Mouse (Mus musculus) heart, embryonic 11.5 days (tissue): ENCODE measurements around the gene Krt86. TPM values are rescaled to one million over a fixed set of nuclear protein-coding genes. Genes with fewer than 3 reads are reported as not detected.

Source experiments
- ATAC-seq: fragments of 200-750 bp; cut with Nextera tagmentation; replicated peaks from 2 replicates; pipeline ENCODE4 v1.8.0; 2017; ENCODE audit warnings: moderate library complexity; ENCODE audit not compliant: insufficient number of reproducible peaks, low FRiP score, low TSS enrichment
- H3K27ac ChIP-seq: fragments of 300-500 bp; sonication (generic); 2 replicates; pipeline ENCODE4 v1.5.1; 2014; ENCODE audit warnings: mild to moderate bottlenecking, low read depth, low read length
- H3K27me3 ChIP-seq: fragments of 300-500 bp; sonication (generic); 2 replicates; pipeline ENCODE4 v1.6.1; 2014; ENCODE audit warnings: mild to moderate bottlenecking, low read length, mixed read lengths; ENCODE audit not compliant: control insufficient read depth, insufficient read depth
- H3K36me3 ChIP-seq: fragments of 300-500 bp; sonication (generic); 2 replicates; pipeline ENCODE4 v1.6.1; 2014; ENCODE audit warnings: mild to moderate bottlenecking, low read length, moderate library complexity, mixed read lengths; ENCODE audit not compliant: control insufficient read depth, insufficient read depth
- H3K4me1 ChIP-seq: fragments of 300-500 bp; sonication (generic); 2 replicates; pipeline ENCODE4 v1.6.1; 2014; ENCODE audit warnings: low read length; ENCODE audit not compliant: control insufficient read depth, insufficient read depth
- H3K4me2 ChIP-seq: fragments of 300-500 bp; sonication (generic); 2 replicates; pipeline ENCODE4 v1.6.1; 2014; ENCODE audit warnings: mild to moderate bottlenecking, moderate library complexity
- H3K4me3 ChIP-seq: fragments of 300-500 bp; sonication (generic); 2 replicates; pipeline ENCODE4 v1.5.1; 2014; ENCODE audit warnings: low read depth, low read length
- H3K9ac ChIP-seq: fragments of 300-500 bp; sonication (generic); 2 replicates; pipeline ENCODE4 v1.6.1; 2014; ENCODE audit warnings: mild to moderate bottlenecking, low read depth, low read length, moderate library complexity
- H3K9me3 ChIP-seq: fragments of 300-500 bp; sonication (generic); replicated peaks from 2 replicates; pipeline ENCODE4 v1.6.1; 2016; ENCODE audit warnings: low read length; ENCODE audit not compliant: control insufficient read depth
- WGBS: fragments of 180-500 bp; shearing (Covaris S2); extraction: QIAGEN DNeasy Blood & Tissue Kit; methylation state at CpG from one replicate; pipeline ENCODE4 v1.1.7; 2014; ENCODE audit not compliant: insufficient replicate concordance; 5-methylcytosine and 5-hydroxymethylcytosine counted together
- polyA plus RNA-seq: library from polyadenylated mRNA; unstranded; fragments of >200 nt; fragmentation: Nextera tagmentation; extraction: Ambion mirVana; gene quantifications from 2 replicates; pipeline ENCODE4 v1.2.1, GENCODE M21; 2014

Krt86 gene
- polyA plus RNA-seq, 1 experiment from 2014 or later = not detected

DNA sequence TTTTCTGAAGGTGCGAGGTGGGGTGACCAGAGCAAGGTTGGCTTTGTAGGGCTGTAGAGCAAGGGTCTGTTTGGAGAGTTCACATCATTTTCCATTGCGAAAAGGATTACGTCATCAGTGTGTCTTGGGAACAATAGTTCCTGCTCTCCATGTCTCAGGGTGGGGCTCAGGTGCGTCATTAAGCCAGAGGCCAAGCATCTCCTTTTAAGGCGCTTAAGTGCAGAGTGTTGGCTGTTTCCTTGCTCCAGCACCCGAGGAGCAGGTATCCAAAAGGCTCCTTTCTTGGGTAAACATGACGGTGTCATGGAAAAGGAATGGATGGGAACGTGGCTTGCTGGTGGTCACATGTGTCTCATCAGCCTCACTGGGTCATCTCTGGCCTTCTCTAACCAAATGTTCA, 18.5 kb upstream of the Krt86 start:
- Histone ChIP-seq H3K9ac (no peak overlapping the region), H3K9me3 (0 out of 2 replicates have a peak, but pooled peaks cover 3% of the 10 kb centered on the region), H3K4me1 (no peaks in the 10 kb centered on the region; the same call in 1 of the 2 replicates), H3K4me2 (no peak overlapping the region), H3K27ac (no peak overlapping the region), H3K4me3 (no peak overlapping the region), H3K36me3 (no peaks in the 10 kb centered on the region), H3K27me3 (no peaks in the 10 kb centered on the region)
- WGBS = 81% methylated on average over 8 of the region's 8 CpGs
- no peak for ATAC-seq

DNA sequence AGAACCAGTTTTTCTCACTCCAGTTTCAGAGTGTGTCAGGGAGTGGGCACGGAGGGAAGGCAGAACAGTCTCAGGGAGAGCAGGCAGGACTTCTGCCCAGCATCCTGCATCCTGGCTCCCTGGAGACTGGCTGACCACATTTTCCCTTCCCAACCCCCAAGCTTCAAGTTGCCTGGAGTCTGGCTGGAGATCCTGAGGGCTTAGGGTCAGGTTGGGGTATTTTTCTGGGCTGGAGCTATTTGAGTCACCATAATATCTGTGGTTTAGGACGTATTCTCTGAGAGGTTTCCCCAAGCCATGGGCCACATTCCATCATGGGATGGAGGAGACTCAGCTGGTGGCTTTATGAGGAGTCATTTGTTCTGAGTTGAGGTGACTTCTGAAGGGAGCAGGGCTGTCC, 18.0 kb upstream of the Krt86 start:
- H3K36me3 ChIP-seq = no peaks in the 10 kb centered on the region

DNA sequence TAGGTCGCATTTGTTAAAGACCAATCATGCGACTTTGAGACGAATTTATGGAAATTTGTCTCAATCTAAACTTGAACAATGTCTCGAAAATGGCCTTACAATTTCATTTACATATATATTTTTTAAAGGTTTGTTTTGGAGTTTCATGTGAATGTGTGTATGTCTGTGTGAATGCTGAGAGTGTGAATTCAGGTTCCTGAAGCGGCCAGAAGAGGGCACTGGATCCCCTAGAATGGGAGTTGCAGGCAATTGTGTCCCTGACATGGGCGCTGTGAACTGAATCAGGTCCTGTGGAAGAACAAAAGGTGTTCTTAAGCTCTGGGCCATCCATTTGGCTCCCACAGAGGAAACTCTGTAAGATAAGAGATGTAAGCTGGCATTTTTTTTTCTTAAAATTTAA, 17.4 kb upstream of the Krt86 start:
- 0 out of 2 replicates have a peak, but pooled peaks cover 3% of the 10 kb centered on the region for H3K9me3 ChIP-seq
- no peaks in the 10 kb centered on the region; the same call in 1 of the 2 replicates for H3K4me1 ChIP-seq
- no peaks in the 10 kb centered on the region for H3K36me3 ChIP-seq
- H3K27ac ChIP-seq = no peak overlapping the region
- no peak for ATAC-seq
- 78% methylated on average over 6 of the region's 6 CpGs for WGBS
- H3K27me3 ChIP-seq = no peaks in the 10 kb centered on the region
- H3K9ac ChIP-seq = no peak overlapping the region
- H3K4me2 ChIP-seq = no peak overlapping the region
- no peak overlapping the region for H3K4me3 ChIP-seq

More for the DNA sequence above, 18.0 kb upstream of the Krt86 start:
- Histone ChIP-seq H3K27me3 (no peaks in the 10 kb centered on the region), H3K27ac (no peak overlapping the region), H3K9ac (no peak overlapping the region), H3K9me3 (0 out of 2 replicates have a peak, but pooled peaks cover 3% of the 10 kb centered on the region), H3K4me3 (no peak overlapping the region), H3K4me1 (no peaks in the 10 kb centered on the region; the same call in 1 of the 2 replicates), H3K4me2 (no peak overlapping the region)
- ATAC-seq = no peak
- WGBS = 69% methylated on average over 2 of the region's 2 CpGs

DNA sequence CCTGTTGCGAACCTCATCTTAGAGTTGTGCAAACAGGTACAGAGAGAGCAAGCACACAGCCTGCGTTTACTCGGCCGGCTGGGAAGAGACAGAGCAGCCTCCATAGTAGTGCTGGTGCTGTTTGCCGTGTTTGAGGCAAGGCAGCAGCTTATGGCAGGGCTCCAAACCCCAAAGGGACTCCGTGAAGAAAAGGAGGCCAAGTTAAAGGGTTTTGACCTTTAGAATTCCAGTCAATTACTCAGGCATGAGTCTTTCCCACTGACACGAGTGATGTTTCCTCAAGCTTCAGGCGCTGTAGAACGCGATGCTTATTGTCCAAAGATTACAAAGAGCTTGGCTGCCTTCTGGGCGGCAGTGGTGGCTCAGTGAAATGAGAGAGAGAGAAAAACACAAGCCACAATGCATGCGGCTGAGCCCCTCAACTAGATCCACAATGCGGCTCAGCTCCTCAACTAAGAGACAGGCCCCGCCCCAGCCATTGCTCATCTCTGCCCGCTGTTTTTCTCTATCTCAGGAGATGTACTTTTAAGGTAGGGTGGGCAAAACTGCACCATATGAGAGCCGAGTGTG, 14.8 kb upstream of the Krt86 start:
- 0 out of 2 replicates have a peak, but pooled peaks cover 3% of the 10 kb centered on the region for H3K9me3 ChIP-seq
- 72% methylated on average over 16 of the region's 16 CpGs for WGBS
- ATAC-seq = no peak
- H3K27me3 ChIP-seq = no peaks in the 10 kb centered on the region
- no peaks in the 10 kb centered on the region for H3K36me3 ChIP-seq
- no peak overlapping the region for H3K27ac ChIP-seq
- no peak overlapping the region for H3K9ac ChIP-seq
- no peaks in the 10 kb centered on the region for H3K4me1 ChIP-seq
- no peak overlapping the region for H3K4me2 ChIP-seq
- no peak overlapping the region for H3K4me3 ChIP-seq

DNA sequence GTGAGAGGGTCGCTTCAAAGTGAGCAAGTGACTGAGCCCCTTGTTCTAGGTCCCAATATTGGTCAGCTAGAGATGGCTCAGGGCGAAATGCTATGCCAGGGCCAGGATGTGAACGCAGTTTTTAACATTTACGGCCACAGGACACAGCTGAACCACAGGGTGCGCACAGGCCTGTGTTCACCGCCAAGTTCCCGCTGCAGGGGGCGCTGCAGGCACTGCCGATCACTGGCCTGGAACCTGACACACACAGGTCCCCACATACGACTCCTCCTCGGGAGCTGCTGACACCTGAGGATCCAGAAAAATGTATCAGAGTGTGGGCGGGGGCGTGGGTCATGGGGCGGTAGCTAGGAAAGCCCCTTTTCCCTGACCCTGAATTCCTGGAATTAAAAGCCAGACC, 14.0 kb upstream of the Krt86 start:
- H3K9me3 ChIP-seq = 0 out of 2 replicates have a peak, but pooled peaks cover 3% of the 10 kb centered on the region
- no peak overlapping the region for H3K27ac ChIP-seq
- H3K36me3 ChIP-seq = no peaks in the 10 kb centered on the region
- 72% methylated on average over 14 of the region's 14 CpGs for WGBS
- no peak overlapping the region for H3K9ac ChIP-seq
- no peaks in the 10 kb centered on the region for H3K4me1 ChIP-seq
- H3K27me3 ChIP-seq = no peaks in the 10 kb centered on the region
- H3K4me2 ChIP-seq = no peak overlapping the region
- no peak for ATAC-seq
- no peak overlapping the region for H3K4me3 ChIP-seq

DNA sequence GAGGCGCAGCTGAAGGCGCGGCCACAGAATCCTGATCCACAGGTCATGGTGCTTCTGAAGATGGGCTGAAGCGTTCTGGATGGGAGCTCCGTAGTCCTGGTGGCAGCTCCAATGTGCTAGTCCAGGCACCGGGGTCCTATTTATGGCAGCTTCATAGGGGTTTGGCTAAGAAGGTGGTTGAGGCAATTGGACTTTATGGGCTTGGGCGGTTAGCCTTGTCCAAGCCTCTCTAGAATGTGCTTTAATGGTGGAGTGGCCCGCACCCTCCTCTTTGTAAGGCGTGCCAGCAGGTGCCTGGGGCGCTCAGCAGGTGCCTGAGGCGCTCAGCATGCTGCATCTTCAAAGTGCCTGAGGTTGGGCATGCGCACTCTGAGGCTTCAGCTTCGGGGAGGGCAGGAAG, 9.6 kb upstream of the Krt86 start, which contains the start of gene Krt81:
Gene Krt81, minus strand, starts transcription at position 101 of the 400 bp plus-strand sequence.
- Histone ChIP-seq H3K36me3 (no peaks in the 10 kb centered on the region), H3K9ac (no peak within 1 kb of the TSS), H3K9me3 (no peaks in the 10 kb centered on the region), H3K27me3 (no peaks in the 10 kb centered on the region), H3K4me2 (no peak within 1 kb of the TSS), H3K4me3 (no peak within 1 kb of the TSS), H3K27ac (no peak within 1 kb of the TSS), H3K4me1 (no peaks in the 10 kb centered on the region)
- no peak for ATAC-seq
- 79% methylated on average over 13 of the region's 13 CpGs for WGBS

DNA sequence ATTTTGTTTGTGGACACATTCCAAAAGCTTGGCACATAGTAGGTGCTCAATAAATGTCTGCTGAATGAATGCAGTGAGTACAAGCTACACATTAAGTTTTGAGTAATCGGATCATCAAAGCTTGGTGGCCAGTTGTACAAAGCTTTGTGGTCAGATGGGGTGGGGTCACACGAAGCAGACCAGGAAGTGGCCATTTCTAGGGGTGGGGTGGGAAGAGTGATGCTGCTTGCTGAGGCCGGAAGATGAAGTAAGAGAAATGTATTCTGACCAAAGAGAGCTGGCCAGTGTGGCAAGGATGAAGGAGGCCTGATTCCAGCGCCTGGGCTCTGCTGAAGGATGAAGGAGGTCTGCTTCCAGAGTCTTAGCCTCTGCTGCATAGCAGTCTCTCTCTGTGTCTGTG, 4.2 kb upstream of the Krt86 start:
- H3K27ac ChIP-seq = no peak overlapping the region
- no peaks in the 10 kb centered on the region for H3K27me3 ChIP-seq
- H3K9ac ChIP-seq = no peak overlapping the region
- H3K36me3 ChIP-seq = no peaks in the 10 kb centered on the region
- no peaks in the 10 kb centered on the region for H3K9me3 ChIP-seq
- H3K4me1 ChIP-seq = no peaks in the 10 kb centered on the region
- no peak for ATAC-seq
- H3K4me3 ChIP-seq = no peak overlapping the region
- WGBS = 70% methylated on average over 4 of the region's 4 CpGs
- no peak overlapping the region for H3K4me2 ChIP-seq

DNA sequence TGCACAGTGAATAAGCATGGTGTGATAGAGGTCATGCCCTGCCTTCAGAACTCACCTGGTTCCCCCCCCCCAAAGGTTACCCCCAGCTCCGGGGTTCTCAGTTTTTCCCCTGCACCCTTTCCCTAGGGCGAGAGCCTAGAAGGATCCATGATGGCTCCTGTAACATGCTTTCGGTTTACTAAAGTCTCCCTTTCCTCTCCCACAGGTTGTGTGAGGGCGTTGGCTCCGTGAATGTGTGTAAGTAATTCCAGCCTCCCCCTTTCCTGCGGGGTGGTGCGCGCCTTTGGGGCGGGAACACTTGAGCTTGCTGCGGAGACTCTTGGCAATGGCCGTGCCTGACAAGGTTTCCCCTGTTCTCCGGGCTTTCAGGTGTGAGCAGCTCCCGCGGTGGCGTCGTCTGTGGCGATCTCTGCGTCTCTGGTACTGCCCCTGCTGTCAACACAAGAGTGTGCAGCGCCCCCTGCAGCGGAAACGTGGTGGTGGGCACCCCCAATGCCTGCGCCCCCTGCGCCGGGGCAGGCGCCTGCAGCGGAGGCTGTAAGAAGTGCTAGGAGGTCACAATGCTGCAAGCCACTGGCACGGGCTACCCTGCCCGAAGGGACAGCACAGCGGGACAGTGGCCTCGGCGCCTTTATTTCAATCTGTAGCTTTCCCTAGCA, 5.9 kb downstream of the Krt86 start:
- WGBS = 11% methylated on average over 31 of the region's 31 CpGs

More for the DNA sequence above, 5.9 kb downstream of the Krt86 start:
- H3K4me2 ChIP-seq = peak overlapping the region; percentile 66
- no peak overlapping the region for H3K27ac ChIP-seq
- peaks cover 5% of the 10 kb centered on the region; the same call in 1 of the 2 replicates for H3K4me1 ChIP-seq
- 0 out of 2 replicates have a peak overlapping the region, but pooled peaks have one; percentile 34 for H3K9ac ChIP-seq
- no peak for ATAC-seq
- no peaks in the 10 kb centered on the region for H3K36me3 ChIP-seq
- H3K4me3 ChIP-seq = peak overlapping the region; percentile 35
- peaks cover 22% of the 10 kb centered on the region for H3K27me3 ChIP-seq
- no peaks in the 10 kb centered on the region for H3K9me3 ChIP-seq
